ENCODE assay signal across 8 mouse cellular contexts in the genomic region with DNA sequence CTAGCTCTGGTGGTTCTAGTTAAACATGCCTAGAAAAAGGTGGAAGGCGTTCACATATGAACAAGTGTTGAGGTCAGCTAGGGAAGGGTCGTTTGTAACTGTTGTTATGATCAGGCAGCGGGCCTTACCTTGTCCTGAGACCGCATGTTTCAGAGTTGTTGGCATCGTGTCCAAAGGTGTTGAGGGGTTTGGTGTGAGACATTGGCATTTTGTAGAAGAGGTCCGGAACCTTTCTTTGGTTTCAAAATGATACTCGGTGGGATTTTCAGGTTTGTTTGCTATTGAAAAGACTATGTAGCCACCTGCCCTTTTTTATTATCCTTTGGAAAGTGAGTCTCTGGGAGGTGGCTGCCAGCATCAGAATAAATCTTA. TPM values are rescaled to one million over a fixed set of nuclear protein-coding genes. Genes with fewer than 3 reads are reported as not detected.
DNase-seq lines count a peak whose midpoint lies in the region; ATAC-seq and TF ChIP-seq lines count a peak whose summit lies in the region.

No protein-coding gene starts in this region.

- WGBS in cerebellum, adult 2 months, result 2% methylated on average over 7 of the region's 7 CpGs
- 63% methylated on average over 7 of the region's 7 CpGs for WGBS in hindbrain, postnatal 0 days
- 59% methylated on average over 7 of the region's 7 CpGs for WGBS in neural tube, embryonic 12.5 days

- no peak for DNase-seq in cerebellum, adult 2 months
- no peak for DNase-seq in cerebellum, adult 8-10 months
- DNase-seq in layer of hippocampus, adult 2 months (ENCODE audit: low spot score in 2 of 2), result no peak
- no peak for DNase-seq in layer of hippocampus, adult 18-20 months (ENCODE audit: low spot score in 2 of 2)
- DNase-seq in hindbrain, postnatal 0 days (ENCODE audit: low spot score), result no peak
- DNase-seq in thymus, postnatal 25 days, result no peak
- no peak for DNase-seq in layer of hippocampus, adult 9-11 months

- peaks cover 13% of the 10 kb centered on the region; the same call in 1 of the 2 replicates for H3K4me1 ChIP-seq in cerebellum, adult 2 months (ENCODE audit: control insufficient read depth, insufficient read depth, low read length)
- H3K4me1 ChIP-seq in hindbrain, postnatal 0 days (ENCODE audit: insufficient read depth, low read length), result peaks cover 14% of the 10 kb centered on the region
- H3K4me1 ChIP-seq in neural tube, embryonic 12.5 days, result peaks cover 17% of the 10 kb centered on the region

- H3K27me3 ChIP-seq in cerebellum, adult 2 months (ENCODE audit: control insufficient read depth, insufficient read depth, low read length), result no peaks in the 10 kb centered on the region
- H3K27me3 ChIP-seq in hindbrain, postnatal 0 days (ENCODE audit: insufficient read depth, low read length), result no peaks in the 10 kb centered on the region
- peaks cover 36% of the 10 kb centered on the region for H3K27me3 ChIP-seq in neural tube, embryonic 12.5 days (replicated peaks)

- peak overlapping the region; percentile 98 for H3K4me3 ChIP-seq in cerebellum, adult 2 months (replicated peaks; ENCODE audit: insufficient read depth, low read depth, low read length)
- H3K4me3 ChIP-seq in layer of hippocampus, adult 2 months, result peak overlapping the region; percentile 96
- peak overlapping the region; percentile 74 for H3K4me3 ChIP-seq in hindbrain, postnatal 0 days (ENCODE audit: low read length)
- H3K4me3 ChIP-seq in neural tube, embryonic 12.5 days, result no peak overlapping the region

- H3K27ac ChIP-seq in cerebellum, adult 2 months (ENCODE audit: insufficient read depth, low read length), result peak overlapping the region; percentile 79
- H3K27ac ChIP-seq in layer of hippocampus, adult 2 months, result peak overlapping the region; percentile 100
- H3K27ac ChIP-seq in hindbrain, postnatal 0 days, result no peak overlapping the region; the same call in 1 of the 2 replicates
- no peak overlapping the region for H3K27ac ChIP-seq in neural tube, embryonic 12.5 days

- 0 out of 2 replicates have a peak overlapping the region, but pooled peaks have one; percentile 15 for H3K9ac ChIP-seq in hindbrain, postnatal 0 days (replicated peaks; ENCODE audit: low read length)
- H3K9ac ChIP-seq in neural tube, embryonic 12.5 days, result no peak overlapping the region

- no peaks in the 10 kb centered on the region for H3K36me3 ChIP-seq in hindbrain, postnatal 0 days (ENCODE audit: insufficient read depth, low read length)
- no peaks in the 10 kb centered on the region for H3K36me3 ChIP-seq in neural tube, embryonic 12.5 days

- no peak for TF ChIP-seq CTCF in cerebellum, adult 2 months (IDR thresholded peaks at IDR 0.05; ENCODE audit: borderline replicate concordance, insufficient read depth, low read depth, low read length)
- TF ChIP-seq CTCF in layer of hippocampus, adult 2 months (conservative IDR thresholded peaks at IDR 0.05), result no peak
- no peak for TF ChIP-seq CTCF in hindbrain, postnatal 0 days (IDR thresholded peaks at IDR 0.05; ENCODE audit: low read depth)

- ATAC-seq in hindbrain, postnatal 0 days, result no peak
- no peak for ATAC-seq in neural tube, embryonic 12.5 days (ENCODE audit: low FRiP score, low read depth)

- peak overlapping the region; percentile 93 for H3K4me2 ChIP-seq in hindbrain, postnatal 0 days (ENCODE audit: low read depth, low read length)
- H3K4me2 ChIP-seq in neural tube, embryonic 12.5 days (replicated peaks), result peak overlapping the region; percentile 98

- no peaks in the 10 kb centered on the region for H3K9me3 ChIP-seq in hindbrain, postnatal 0 days (ENCODE audit: low read length)
- H3K9me3 ChIP-seq in neural tube, embryonic 12.5 days, result no peaks in the 10 kb centered on the region

- no peak for TF ChIP-seq POLR2A in cerebellum, adult 2 months (IDR thresholded peaks at IDR 0.05; ENCODE audit: borderline replicate concordance, insufficient read depth, low read length)

RNA-seq across cellular contexts. Expression of gene Klf9, which starts 2.0 kb away (rescaled TPM):
- 93.5 and 97.3 TPM in 2 replicates for polyA plus RNA-seq in cerebellum, adult 2 months (2012; rRNA removed)
- total RNA-seq in layer of hippocampus, adult 2 months (2021), result 100 to 1,000 TPM; 176 to 178 TPM
- 100 to 1,000 TPM; 163 to 172 TPM for total RNA-seq in layer of hippocampus, adult 18-20 months (2021)
- total RNA-seq in hindbrain, postnatal 0 days (2014; rRNA removed), result 19.1 and 20.1 TPM in 2 replicates
- polyA plus RNA-seq in hindbrain, postnatal 0 days (2015; fragmentation: Nextera tagmentation; extraction: Ambion mirVana), result 9.5 and 10.5 TPM in 2 replicates
- polyA plus RNA-seq in neural tube, embryonic 12.5 days (2016; fragmentation: Nextera tagmentation; extraction: Ambion mirVana), result 1.9 and 2.0 TPM in 2 replicates

Comparison
In these comparisons a context has a peak if more than half of its experiments do, and no peak if none do; other contexts are left out.
1. H3K27ac ChIP-seq: peak in cerebellum, adult 2 months (single experiment) and layer of hippocampus, adult 2 months (single experiment); none in hindbrain, postnatal 0 days (single experiment) and neural tube, embryonic 12.5 days (single experiment).